Mouse (Mus musculus): ENCODE results near the gene Rpl14. TPM values are rescaled to one million over a fixed set of nuclear protein-coding genes. Genes with fewer than 3 reads are reported as not detected.

The Rpl14 gene
- polyA plus RNA-seq, 1 experiment: 1,504 TPM

GRCm38 (mm10) chr9:120602172-120602838 is 31.1 kb downstream of the Rpl14 start:
- peak overlapping the region; percentile 76 for H3K4me3 ChIP-seq (replicated peaks)
- H3K36me3 ChIP-seq (replicated peaks; ENCODE audit: low read length): no peaks in the 10 kb centered on the region

DNA sequence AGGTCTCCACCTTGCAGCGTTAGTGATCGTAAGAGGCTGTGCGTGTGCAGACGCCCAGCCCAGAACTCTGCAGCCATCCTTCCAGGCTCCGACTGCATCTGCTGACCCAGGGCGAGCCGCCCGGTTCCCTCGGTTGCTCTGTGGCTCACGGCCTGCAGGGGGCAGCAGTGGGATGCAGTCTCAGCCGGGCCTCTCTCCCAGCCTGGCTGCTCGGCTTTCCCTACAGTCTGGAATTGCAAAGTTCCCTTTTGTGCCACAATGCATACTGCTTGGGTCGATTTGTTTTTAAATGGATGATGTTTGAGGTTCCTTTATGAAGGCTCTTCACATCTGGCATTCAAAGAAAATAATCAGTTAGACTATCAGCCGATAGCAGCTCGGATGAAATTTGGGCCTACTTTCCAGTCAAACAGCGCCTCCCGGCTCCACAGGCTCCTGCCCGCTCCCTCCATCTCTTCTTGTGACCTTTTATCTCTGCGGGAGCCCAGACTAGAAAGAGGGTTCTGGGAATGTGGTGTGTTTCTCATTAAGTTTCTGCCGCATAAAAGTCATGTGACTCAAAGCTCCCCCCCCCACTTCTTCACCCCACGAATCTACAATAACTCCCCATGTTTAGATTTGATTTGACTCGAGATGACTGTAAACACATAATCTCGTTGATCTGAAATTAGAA is 31.7 kb downstream of the Rpl14 start:
- TF ChIP-seq FLI1 (IDR thresholded peaks at IDR 0.05; ENCODE audit: low read length): no peak
- TF ChIP-seq GATA1 (IDR thresholded peaks at IDR 0.05; ENCODE audit: borderline replicate concordance, low read length): no peak
- Histone ChIP-seq H3K36me3 (replicated peaks; ENCODE audit: low read length) (no peaks in the 10 kb centered on the region), H3K9me3 (peaks cover 11% of the 10 kb centered on the region), H3K4me1 (peaks cover 15% of the 10 kb centered on the region), H3K4me3 (replicated peaks) (peak overlapping the region; percentile 31), H3K27me3 (replicated peaks) (peaks cover 14% of the 10 kb centered on the region)

More at GRCm38 (mm10) chr9:120602172-120602838, 31.1 kb downstream of the Rpl14 start:
- TF ChIP-seq FLI1 (IDR thresholded peaks at IDR 0.05; ENCODE audit: low read length) (no peak), GATA1 (IDR thresholded peaks at IDR 0.05; ENCODE audit: borderline replicate concordance, low read length) (no peak)
- Histone ChIP-seq H3K9me3 (peaks cover 4% of the 10 kb centered on the region), H3K4me1 (peaks cover 15% of the 10 kb centered on the region), H3K27me3 (replicated peaks) (peaks cover 13% of the 10 kb centered on the region)

- Histone ChIP-seq H3K9me3 (peaks cover 16% of the 10 kb centered on the region), H3K36me3 (replicated peaks; ENCODE audit: low read length) (no peaks in the 10 kb centered on the region), H3K4me3 (replicated peaks) (no peak overlapping the region), H3K4me1 (peaks cover 15% of the 10 kb centered on the region), H3K27me3 (replicated peaks) (peaks cover 15% of the 10 kb centered on the region)
- TF ChIP-seq FLI1 (IDR thresholded peaks at IDR 0.05; ENCODE audit: low read length) (no peak), GATA1 (IDR thresholded peaks at IDR 0.05; ENCODE audit: borderline replicate concordance, low read length) (no peak)
Measured at GRCm38 (mm10) chr9:120603512-120603908, 32.3 kb downstream of the Rpl14 start.

GRCm38 (mm10) chr9:120603956-120604355 is 32.7 kb downstream of the Rpl14 start:
- Histone ChIP-seq H3K36me3 (replicated peaks; ENCODE audit: low read length) (no peaks in the 10 kb centered on the region), H3K9me3 (peaks cover 21% of the 10 kb centered on the region), H3K27me3 (replicated peaks) (peaks cover 15% of the 10 kb centered on the region), H3K4me1 (peaks cover 15% of the 10 kb centered on the region), H3K4me3 (replicated peaks) (no peak overlapping the region)
- TF ChIP-seq GATA1 (IDR thresholded peaks at IDR 0.05; ENCODE audit: borderline replicate concordance, low read length): no peak
- TF ChIP-seq FLI1 (IDR thresholded peaks at IDR 0.05; ENCODE audit: low read length): no peak

- Histone ChIP-seq H3K4me1 (no peaks in the 10 kb centered on the region), H3K9me3 (peaks cover 47% of the 10 kb centered on the region), H3K4me3 (replicated peaks) (no peak overlapping the region), H3K36me3 (replicated peaks; ENCODE audit: low read length) (no peaks in the 10 kb centered on the region), H3K27me3 (replicated peaks) (peaks cover 15% of the 10 kb centered on the region)
- TF ChIP-seq FLI1 (IDR thresholded peaks at IDR 0.05; ENCODE audit: low read length) (no peak), GATA1 (IDR thresholded peaks at IDR 0.05; ENCODE audit: borderline replicate concordance, low read length) (no peak)
Measured at GRCm38 (mm10) chr9:120611055-120611454, 39.8 kb downstream of the Rpl14 start.

- no peaks in the 10 kb centered on the region for H3K4me1 ChIP-seq
- no peaks in the 10 kb centered on the region for H3K36me3 ChIP-seq (replicated peaks; ENCODE audit: low read length)
- peaks cover 25% of the 10 kb centered on the region for H3K9me3 ChIP-seq
- TF ChIP-seq FLI1 (IDR thresholded peaks at IDR 0.05; ENCODE audit: low read length) (no peak), GATA1 (IDR thresholded peaks at IDR 0.05; ENCODE audit: borderline replicate concordance, low read length) (no peak)
- H3K27me3 ChIP-seq (replicated peaks): peaks cover 16% of the 10 kb centered on the region
- H3K4me3 ChIP-seq (replicated peaks): no peak overlapping the region
Measured at GRCm38 (mm10) chr9:120614059-120614458, 42.8 kb downstream of the Rpl14 start.

DNA sequence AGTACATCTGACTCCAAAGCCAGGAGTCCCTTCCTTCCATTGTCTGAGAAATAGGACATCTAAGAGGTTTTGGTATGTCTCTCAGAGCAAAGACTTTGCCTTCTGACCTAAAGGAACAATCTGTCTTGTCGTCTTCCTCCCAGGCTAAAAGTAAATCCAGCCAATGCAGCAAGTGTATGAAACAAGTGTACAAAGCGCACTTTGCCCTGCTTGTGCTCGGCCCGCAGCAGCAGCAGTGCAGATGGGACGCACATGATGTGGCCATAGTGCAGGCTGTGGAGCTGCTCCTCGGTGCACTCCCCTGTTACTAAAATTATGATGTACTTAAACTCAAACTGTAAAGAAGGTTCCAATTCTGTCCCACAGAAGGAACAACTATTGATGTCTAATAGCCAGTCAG is 46.9 kb downstream of the Rpl14 start:
- TF ChIP-seq FLI1 (IDR thresholded peaks at IDR 0.05; ENCODE audit: low read length) (no peak), GATA1 (IDR thresholded peaks at IDR 0.05; ENCODE audit: borderline replicate concordance, low read length) (no peak)
- Histone ChIP-seq H3K27me3 (replicated peaks) (peaks cover 14% of the 10 kb centered on the region), H3K36me3 (replicated peaks; ENCODE audit: low read length) (no peaks in the 10 kb centered on the region), H3K9me3 (peaks cover 48% of the 10 kb centered on the region), H3K4me1 (no peaks in the 10 kb centered on the region), H3K4me3 (replicated peaks) (no peak overlapping the region)

GRCm38 (mm10) chr9:120619347-120619708 is 48.1 kb downstream of the Rpl14 start:
- Histone ChIP-seq H3K9me3 (peaks cover 56% of the 10 kb centered on the region), H3K36me3 (replicated peaks; ENCODE audit: low read length) (no peaks in the 10 kb centered on the region), H3K4me3 (replicated peaks) (no peak overlapping the region), H3K4me1 (no peaks in the 10 kb centered on the region), H3K27me3 (replicated peaks) (peaks cover 17% of the 10 kb centered on the region)
- no peak for TF ChIP-seq GATA1 (IDR thresholded peaks at IDR 0.05; ENCODE audit: borderline replicate concordance, low read length)
- TF ChIP-seq FLI1 (IDR thresholded peaks at IDR 0.05; ENCODE audit: low read length): no peak

- Histone ChIP-seq H3K36me3 (replicated peaks; ENCODE audit: low read length) (no peaks in the 10 kb centered on the region), H3K27me3 (replicated peaks) (peaks cover 17% of the 10 kb centered on the region), H3K4me1 (no peaks in the 10 kb centered on the region), H3K4me3 (replicated peaks) (no peak overlapping the region), H3K9me3 (peaks cover 58% of the 10 kb centered on the region)
- TF ChIP-seq FLI1 (IDR thresholded peaks at IDR 0.05; ENCODE audit: low read length): no peak
- TF ChIP-seq GATA1 (IDR thresholded peaks at IDR 0.05; ENCODE audit: borderline replicate concordance, low read length): no peak
Measured at GRCm38 (mm10) chr9:120619709-120620408, 48.6 kb downstream of the Rpl14 start.

DNA sequence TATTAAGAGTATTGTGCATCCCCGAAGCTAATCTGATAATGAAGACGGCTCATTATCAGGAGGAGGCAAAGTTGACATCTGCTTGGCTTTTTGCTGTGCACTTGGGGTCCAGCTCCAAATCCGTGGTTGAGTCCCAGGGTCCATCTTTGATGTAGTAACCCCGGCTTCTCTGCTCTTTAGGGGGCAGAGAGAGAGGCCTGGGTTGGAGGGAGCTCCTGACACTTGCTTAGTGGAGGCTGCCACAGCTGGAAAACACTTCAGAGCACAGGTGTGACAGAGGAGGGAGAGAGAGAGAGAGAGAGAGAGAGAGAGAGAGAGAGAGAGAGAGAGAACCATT is 49.1 kb downstream of the Rpl14 start:
- no peak for TF ChIP-seq GATA1 (IDR thresholded peaks at IDR 0.05; ENCODE audit: borderline replicate concordance, low read length)
- TF ChIP-seq FLI1 (IDR thresholded peaks at IDR 0.05; ENCODE audit: low read length): no peak
- Histone ChIP-seq H3K4me3 (replicated peaks) (no peak overlapping the region), H3K27me3 (replicated peaks) (peaks cover 17% of the 10 kb centered on the region), H3K36me3 (replicated peaks; ENCODE audit: low read length) (no peaks in the 10 kb centered on the region), H3K9me3 (peaks cover 53% of the 10 kb centered on the region), H3K4me1 (no peaks in the 10 kb centered on the region)

Other genes with a start within 250 kb of the Rpl14 start
- gene Eif1b, start 79.2 kb upstream of the Rpl14 start, polyA plus RNA-seq (2012; ENCODE audit: insufficient read depth, low replicate concordance): 112 and 150 TPM in 2 replicates
- not detected in 2 replicates for gene Entpd3, start 31.6 kb upstream of the Rpl14 start, polyA plus RNA-seq (2012; ENCODE audit: insufficient read depth, low replicate concordance)